ENCODE assay signal across 21 mouse cellular contexts in genomic region chr5:122662501-122662900, GRCm38 (mm10). TPM values are rescaled to one million over a fixed set of nuclear protein-coding genes. Genes with fewer than 3 reads are reported as not detected.
DNase-seq lines count a peak whose midpoint lies in the region; ATAC-seq and TF ChIP-seq lines count a peak whose summit lies in the region.
"Had no signal": no experiment of that assay in that cellular context is flagged by ENCODE, and none has a peak within 500 bp of the region (broad histone marks: within the 10 kb centered on the region; RNA-seq: fewer than 3 reads in every experiment).

No protein-coding gene starts in this region.

- 0 out of 2 replicates have a peak, but pooled peaks have one; percentile 35 for ATAC-seq in liver, embryonic 14.5 days (ENCODE audit: insufficient read depth)
- ATAC-seq in frontal cortex, adult (ENCODE audit: low TSS enrichment): no peak
- ATAC-seq: activated CD4-positive, CD25-positive, alpha-beta regulatory T cell, adult 4 months; forebrain, embryonic 15.5 days; midbrain, embryonic 15.5 days had no signal

- no peaks in the 10 kb centered on the region for H3K27me3 ChIP-seq in kidney, adult 2 months (replicated peaks; ENCODE audit: control insufficient read depth, insufficient read depth, low read length)
- H3K27me3 ChIP-seq in liver, embryonic 14.5 days (ENCODE audit: control insufficient read depth, insufficient read depth, low read length): no peaks in the 10 kb centered on the region
- no peaks in the 10 kb centered on the region for H3K27me3 ChIP-seq in limb, embryonic 10.5 days (ENCODE audit: low read depth, poor library complexity, severe bottlenecking)
- H3K27me3 ChIP-seq: forebrain, embryonic 15.5 days; midbrain, embryonic 15.5 days had no signal

- no peak overlapping the region for H3K27ac ChIP-seq in kidney, adult 2 months (ENCODE audit: insufficient read depth, low read depth, low read length)
- H3K27ac ChIP-seq in liver, embryonic 14.5 days: no peak overlapping the region
- H3K27ac ChIP-seq in limb, embryonic 10.5 days: no peak overlapping the region
- H3K27ac ChIP-seq: forebrain, embryonic 15.5 days; hindbrain, embryonic 10.5 days; layer of hippocampus, adult 2 months; midbrain, embryonic 15.5 days had no signal

- no peak overlapping the region for H3K4me2 ChIP-seq in liver, embryonic 14.5 days (ENCODE audit: low read depth)
- H3K4me2 ChIP-seq: forebrain, embryonic 15.5 days; midbrain, embryonic 15.5 days had no signal

- H3K9ac ChIP-seq in liver, embryonic 14.5 days (replicated peaks): no peak overlapping the region
- H3K9ac ChIP-seq: forebrain, embryonic 15.5 days; midbrain, embryonic 15.5 days had no signal

- DNase-seq in kidney, adult 2 months: peak; percentile 65
- DNase-seq in kidney, postnatal 4 days: no peak
- DNase-seq in 416B (ENCODE audit: low read depth): peak; percentile 39
- peak; percentile 43 for DNase-seq in R1 (ENCODE audit: low read depth, low spot score)
- DNase-seq in liver, embryonic 14.5 days (ENCODE audit: low read depth in 3 of 3, low spot score in 3 of 3): peak in 1 of 3 experiments; percentile 26
- DNase-seq in limb, embryonic 10.5 days (ENCODE audit: low spot score): no peak
- DNase-seq in T-cell, adult 2 months (ENCODE audit: low spot score): no peak
- DNase-seq: adrenal gland, postnatal 10 days; cerebellum, adult 9-11 months; gastrocnemius, postnatal 36 days; layer of hippocampus, postnatal 36 days; lung, adult 18-20 months; lung, postnatal 14 days; thymus, postnatal 4 days had no signal

- no peak for TF ChIP-seq CTCF in kidney, adult 2 months (conservative IDR thresholded peaks at IDR 0.05; ENCODE audit: insufficient read depth, insufficient read length, low read depth, low read length)
- TF ChIP-seq CTCF in liver, embryonic 14.5 days (IDR thresholded peaks at IDR 0.05; ENCODE audit: low read depth): no peak

- no peaks in the 10 kb centered on the region for H3K4me1 ChIP-seq in kidney, adult 2 months (ENCODE audit: control insufficient read depth, insufficient read depth, low read length)
- H3K4me1 ChIP-seq in liver, embryonic 14.5 days (replicated peaks; ENCODE audit: control insufficient read depth in 2 of 2, insufficient read depth in 2 of 2, low read length in 1 of 2): 0 out of 4 replicates have a peak, but pooled peaks cover 0 to 2% of the 10 kb centered on the region in 2 experiments
- peaks cover 11% of the 10 kb centered on the region for H3K4me1 ChIP-seq in limb, embryonic 10.5 days
- H3K4me1 ChIP-seq: forebrain, embryonic 15.5 days; midbrain, embryonic 15.5 days had no signal

- no peaks in the 10 kb centered on the region for H3K36me3 ChIP-seq in kidney, adult 2 months (ENCODE audit: control insufficient read depth, insufficient read depth, low read length)
- no peaks in the 10 kb centered on the region for H3K36me3 ChIP-seq in liver, embryonic 14.5 days (replicated peaks; ENCODE audit: control insufficient read depth, insufficient read depth, low read depth)
- no peaks in the 10 kb centered on the region for H3K36me3 ChIP-seq in limb, embryonic 10.5 days
- H3K36me3 ChIP-seq: forebrain, embryonic 15.5 days; hindbrain, embryonic 10.5 days; midbrain, embryonic 15.5 days had no signal

- no peak overlapping the region for H3K4me3 ChIP-seq in kidney, adult 2 months (ENCODE audit: insufficient read depth, low read depth, low read length)
- H3K4me3 ChIP-seq in liver, embryonic 14.5 days (ENCODE audit: insufficient read depth in 1 of 2, low read depth in 2 of 2, low read length in 2 of 2): no peak overlapping the region
- H3K4me3 ChIP-seq in limb, embryonic 10.5 days: no peak overlapping the region
- H3K4me3 ChIP-seq: forebrain, embryonic 15.5 days; hindbrain, embryonic 10.5 days; layer of hippocampus, adult 2 months; midbrain, embryonic 15.5 days; myocyte had no signal

- TF ChIP-seq EP300 in liver, embryonic 14.5 days (IDR thresholded peaks at IDR 0.05; ENCODE audit: low read depth): no peak

- no peak for TF ChIP-seq POLR2A in kidney, adult 2 months (IDR thresholded peaks at IDR 0.05; ENCODE audit: low read depth, low read length)

- 86% methylated on average over 6 of the region's 6 CpGs for WGBS in kidney, adult 2 months
- WGBS in liver, embryonic 14.5 days (ENCODE audit: insufficient replicate concordance): 78% methylated on average over 6 of the region's 6 CpGs
- WGBS in limb, embryonic 10.5 days: 93% methylated on average over 6 of the region's 6 CpGs

- no peaks in the 10 kb centered on the region for H3K9me3 ChIP-seq in liver, embryonic 14.5 days (ENCODE audit: control insufficient read depth, low read length)
- no peaks in the 10 kb centered on the region for H3K9me3 ChIP-seq in limb, embryonic 10.5 days (replicated peaks)
- H3K9me3 ChIP-seq: forebrain, embryonic 15.5 days; hindbrain, embryonic 10.5 days; midbrain, embryonic 15.5 days had no signal

RNA-seq across cellular contexts. Expression of gene P2rx7, which starts 18.8 kb away (rescaled TPM):
- polyA plus RNA-seq in kidney, adult 2 months (2012; rRNA removed): 5.1 and 5.3 TPM in 2 replicates
- polyA plus RNA-seq in liver, embryonic 14.5 days (2012; rRNA removed): 0.83 and 1.7 TPM in 2 replicates
- 0.83 and 0.99 TPM in 2 replicates for polyA plus RNA-seq in liver, embryonic 14.5 days (2014; fragmentation: Nextera tagmentation; extraction: Ambion mirVana)
- polyA plus RNA-seq in limb, embryonic 10.5 days (2016; fragmentation: Nextera tagmentation; extraction: Ambion mirVana): 0.08 TPM in 1 of 2 replicates, not detected in the other

RNA-seq across cellular contexts. Expression of gene P2rx4, which starts 44.8 kb away (rescaled TPM):
- 81.6 and 87.7 TPM in 2 replicates for polyA plus RNA-seq in kidney, adult 2 months (2012; rRNA removed)
- 10.3 and 12.2 TPM in 2 replicates for polyA plus RNA-seq in liver, embryonic 14.5 days (2012; rRNA removed)
- 19.9 and 20.7 TPM in 2 replicates for polyA plus RNA-seq in liver, embryonic 14.5 days (2014; fragmentation: Nextera tagmentation; extraction: Ambion mirVana)
- 3.5 and 4.1 TPM in 2 replicates for polyA plus RNA-seq in limb, embryonic 10.5 days (2016; fragmentation: Nextera tagmentation; extraction: Ambion mirVana)

RNA-seq across cellular contexts. Expression of gene Ift81, which starts 48.2 kb away (rescaled TPM):
- 2.0 and 3.4 TPM in 2 replicates for polyA plus RNA-seq in kidney, adult 2 months (2012; rRNA removed)
- polyA plus RNA-seq in liver, embryonic 14.5 days (2012; rRNA removed): 0.68 and 0.93 TPM in 2 replicates
- polyA plus RNA-seq in liver, embryonic 14.5 days (2014; fragmentation: Nextera tagmentation; extraction: Ambion mirVana): 2.0 and 2.2 TPM in 2 replicates
- polyA plus RNA-seq in limb, embryonic 10.5 days (2016; fragmentation: Nextera tagmentation; extraction: Ambion mirVana): 35.3 and 42.2 TPM in 2 replicates

Comparison
In these comparisons a context has a peak if more than half of its experiments do, and no peak if none do; other contexts are left out.
1. DNase-seq: peak in kidney, adult 2 months (single experiment), 416B (single experiment) and R1 (single experiment); none in kidney, postnatal 4 days (0 of 2), limb, embryonic 10.5 days (single experiment) and T-cell, adult 2 months (single experiment).